Mouse (Mus musculus) CH12.LX (cell line): ENCODE results near the gene Gm19345.

Experiments
- BHLHE40 ChIP-seq: IDR thresholded peaks from 2 replicates; pipeline ENCODE4 v1.6.1; 2011; ENCODE audit warnings: mild to moderate bottlenecking, low read depth, low read length, improper control_type of control experiment
- CHD1 ChIP-seq: IDR thresholded peaks from 2 replicates; pipeline ENCODE4 v1.6.1; 2012; ENCODE audit warnings: low read depth, low read length, improper control_type of control experiment, inconsistent platforms
- CTCF ChIP-seq, 2 experiments: IDR thresholded peaks in 1 of 2; conservative IDR thresholded peaks in 1 of 2; 2 replicates each; pipeline ENCODE4 v1.5.1; 2011 to 2012; ENCODE audit warnings: low read depth in 2 of 2, low read length in 2 of 2, improper control_type of control experiment in 1 of 2, inconsistent platforms in 1 of 2, mild to moderate bottlenecking in 1 of 2, moderate library complexity in 1 of 2
- EP300 ChIP-seq: IDR thresholded peaks from 2 replicates; pipeline ENCODE4 v1.6.1; 2011; ENCODE audit warnings: low read length, improper control_type of control experiment
- HCFC1 ChIP-seq: IDR thresholded peaks from 2 replicates; pipeline ENCODE4 v1.6.1; 2012; ENCODE audit warnings: low read depth, mild to moderate bottlenecking, inconsistent platforms, low read length, improper control_type of control experiment
- KAT2A ChIP-seq: IDR thresholded peaks from 2 replicates; pipeline ENCODE4 v1.6.1; 2012; ENCODE audit warnings: low read length, improper control_type of control experiment, inconsistent platforms; ENCODE audit not compliant: insufficient replicate concordance
- MAFK ChIP-seq: IDR thresholded peaks from 2 replicates; pipeline ENCODE4 v1.6.1; 2011; ENCODE audit warnings: low read length, improper control_type of control experiment; ENCODE audit not compliant: insufficient replicate concordance
- MAZ ChIP-seq: IDR thresholded peaks from 2 replicates; pipeline ENCODE4 v1.6.1; 2012; ENCODE audit warnings: low read depth, mild to moderate bottlenecking, inconsistent platforms, low read length, improper control_type of control experiment, moderate library complexity
- NELFE ChIP-seq: IDR thresholded peaks from 2 replicates; pipeline ENCODE4 v1.6.1; 2011; ENCODE audit warnings: low read depth, low read length, improper control_type of control experiment
- POLR2A ChIP-seq: IDR thresholded peaks from 2 replicates; pipeline ENCODE4 v1.6.1; 2011; ENCODE audit warnings: low read depth, mild to moderate bottlenecking, improper control_type of control experiment, low read length
- SIN3A ChIP-seq: IDR thresholded peaks from 2 replicates; pipeline ENCODE4 v1.6.1; 2012; ENCODE audit warnings: low read length, improper control_type of control experiment, inconsistent platforms
- SMC3 ChIP-seq: IDR thresholded peaks from 2 replicates; pipeline ENCODE4 v1.6.1; 2011; ENCODE audit warnings: low read depth, low read length, improper control_type of control experiment
- USF1 ChIP-seq: IDR thresholded peaks from 2 replicates; pipeline ENCODE4 v1.6.1; 2014; ENCODE audit warnings: low read depth, mild to moderate bottlenecking, inconsistent platforms, low read length, improper control_type of control experiment

GRCm38 (mm10) chr7:19820347-19821048 is 31.3 kb upstream of the Gm19345 start:
- no peak for TF ChIP-seq HCFC1
- TF ChIP-seq USF1: no peak
- peak; percentile 10 to 53; a peak in 2 of 4 replicates for TF ChIP-seq CTCF (conservative IDR thresholded peaks at IDR 0.05 in 1 of 2, IDR thresholded peaks at IDR 0.05 in 1 of 2; ENCODE audit: low read depth in 2 of 2, low read length in 2 of 2)
- no peak for TF ChIP-seq BHLHE40
- TF ChIP-seq EP300: no peak
- TF ChIP-seq POLR2A: no peak
- TF ChIP-seq MAZ: no peak
- TF ChIP-seq CHD1: no peak
- TF ChIP-seq KAT2A: no peak
- TF ChIP-seq SMC3: no peak
- TF ChIP-seq NELFE: no peak
- no peak for TF ChIP-seq SIN3A
- no peak for TF ChIP-seq MAFK
